In genomic region chr11:119724709-119725108, GRCm38 (mm10) we compare ENCODE assay signal across 15 mouse cellular contexts.
"Had no signal": no experiment of that assay in that cellular context is flagged by ENCODE, and none has a peak within 500 bp of the region (broad histone marks: within the 10 kb centered on the region; RNA-seq: fewer than 3 reads in every experiment).

No protein-coding gene starts in this region.

- ATAC-seq: midbrain, embryonic 15.5 days had no signal

- H3K27me3 ChIP-seq: limb, embryonic 13.5 days; midbrain, embryonic 15.5 days; neural tube, embryonic 13.5 days; stomach, embryonic 15.5 days had no signal

- H3K4me2 ChIP-seq: limb, embryonic 13.5 days; midbrain, embryonic 15.5 days; neural tube, embryonic 13.5 days; stomach, embryonic 15.5 days had no signal

- H3K9me3 ChIP-seq: limb, embryonic 13.5 days; midbrain, embryonic 10.5 days; midbrain, embryonic 15.5 days; neural tube, embryonic 13.5 days; stomach, embryonic 15.5 days had no signal

- H3K36me3 ChIP-seq: midbrain, embryonic 15.5 days; neural tube, embryonic 13.5 days had no signal

- DNase-seq: kidney, adult 18-20 months; kidney, postnatal 10 days; kidney, postnatal 4 days; left cerebral cortex, postnatal 4 days; lung, adult 18-20 months; lung, postnatal 4 days; retina, postnatal 1 day; thymus, adult 2 months; thymus, postnatal 25 days had no signal

- H3K9ac ChIP-seq: limb, embryonic 13.5 days; midbrain, embryonic 15.5 days; neural tube, embryonic 13.5 days; stomach, embryonic 15.5 days had no signal

- H3K27ac ChIP-seq: layer of hippocampus, adult 2 months; limb, embryonic 13.5 days; midbrain, embryonic 10.5 days; midbrain, embryonic 15.5 days; neural tube, embryonic 13.5 days; stomach, embryonic 15.5 days had no signal

- H3K4me1 ChIP-seq: midbrain, embryonic 15.5 days; neural tube, embryonic 13.5 days had no signal

- H3K4me3 ChIP-seq: layer of hippocampus, adult 2 months; limb, embryonic 13.5 days; midbrain, embryonic 10.5 days; midbrain, embryonic 15.5 days; neural tube, embryonic 13.5 days; stomach, embryonic 15.5 days had no signal
